Mouse (Mus musculus) subcutaneous adipose tissue, adult 2 months (tissue): ENCODE results near the gene Pfn3. TPM values are rescaled to one million over a fixed set of nuclear protein-coding genes. Genes with fewer than 3 reads are reported as not detected.

ENCODE experiments used
- polyA plus RNA-seq: library from polyadenylated mRNA; depleted of rRNA; stranded (reverse); fragments of >200 nt; gene quantifications from 2 replicates; pipeline ENCODE4 v1.2.3, GENCODE M21; 2012; ENCODE audit warnings: low replicate concordance; rRNA removed

The Pfn3 gene
- not detected in 2 replicates for polyA plus RNA-seq

GRCm38 (mm10) chr13:55414743-55415380 lies at the start of gene Pfn3:
Gene Pfn3 (minus strand): TSS chr13:55415232.

GRCm38 (mm10) chr13:55464027-55464884 lies 49.2 kb upstream of the Pfn3 start, which contains the start of gene Prr7:
Gene Prr7 (plus strand): TSS chr13:55464267.

GRCm38 (mm10) chr13:55444937-55445315 lies 29.9 kb upstream of the Pfn3 start, which contains the start of gene Grk6:
Gene Grk6 (plus strand): TSS chr13:55445072.

GRCm38 (mm10) chr13:55426613-55427012 lies 11.6 kb upstream of the Pfn3 start, which contains the start of gene F12:
Gene F12 (minus strand): TSS chr13:55426793.

GRCm38 (mm10) chr13:55398088-55398487 lies 16.9 kb downstream of the Pfn3 start, which contains the start of gene Slc34a1:
Gene Slc34a1 (plus strand): TSS chr13:55398187.

GRCm38 (mm10) chr13:55369531-55370114 lies 45.4 kb downstream of the Pfn3 start, which contains the start of gene Rgs14:
Gene Rgs14 (plus strand): TSS chr13:55369732.

Other genes with a start within 250 kb of the Pfn3 start
- gene Nsd1, start 205.4 kb downstream of the Pfn3 start, polyA plus RNA-seq, result 23.8 and 30.1 TPM in 2 replicates
- gene Prelid1, start 94.7 kb downstream of the Pfn3 start, polyA plus RNA-seq, result 264 and 298 TPM in 2 replicates
- 66.9 and 86.0 TPM in 2 replicates for gene Rab24, start 93.3 kb downstream of the Pfn3 start, polyA plus RNA-seq
- gene Mxd3, start 85.4 kb downstream of the Pfn3 start, polyA plus RNA-seq, result 1.4 and 7.1 TPM in 2 replicates
- 148 and 154 TPM in 2 replicates for gene Lman2, start 52.4 kb downstream of the Pfn3 start, polyA plus RNA-seq
- gene Rgs14, start 45.5 kb downstream of the Pfn3 start, polyA plus RNA-seq, result 3.7 and 5.4 TPM in 2 replicates
- gene Slc34a1, start 17.0 kb downstream of the Pfn3 start, polyA plus RNA-seq, result 0.05 TPM in 1 of 2 replicates, not detected in the other
- gene F12, start 11.6 kb upstream of the Pfn3 start, polyA plus RNA-seq, result 0.09 and 0.21 TPM in 2 replicates
- 63.0 and 79.9 TPM in 2 replicates for gene Grk6, start 29.8 kb upstream of the Pfn3 start, polyA plus RNA-seq
- gene Prr7, start 49.0 kb upstream of the Pfn3 start, polyA plus RNA-seq, result 3.6 and 11.9 TPM in 2 replicates
- 49.7 and 91.1 TPM in 2 replicates for gene Dbn1, start 72.9 kb upstream of the Pfn3 start, polyA plus RNA-seq
- 80.1 and 240 TPM in 2 replicates for gene Pdlim7, start 98.4 kb upstream of the Pfn3 start, polyA plus RNA-seq
- 7.0 and 15.3 TPM in 2 replicates for gene Dok3, start 114.1 kb upstream of the Pfn3 start, polyA plus RNA-seq
- 44.3 and 75.9 TPM in 2 replicates for gene Ddx41, start 121.4 kb upstream of the Pfn3 start, polyA plus RNA-seq
- gene Fam193b, start 155.9 kb upstream of the Pfn3 start, polyA plus RNA-seq, result 97.0 and 98.0 TPM in 2 replicates
- gene Tmed9, start 158.5 kb upstream of the Pfn3 start, polyA plus RNA-seq, result 92.6 and 134 TPM in 2 replicates
- 27.5 and 28.9 TPM in 2 replicates for gene B4galt7, start 184.7 kb upstream of the Pfn3 start, polyA plus RNA-seq
- 22.9 and 34.9 TPM in 2 replicates for gene Caml, start 207.8 kb upstream of the Pfn3 start, polyA plus RNA-seq
- 9.8 and 17.6 TPM in 2 replicates for gene Ddx46, start 219.8 kb upstream of the Pfn3 start, polyA plus RNA-seq